Mouse (Mus musculus) myocyte (in vitro differentiated cells): ENCODE data around the gene Hnrnpa3. TPM values are rescaled to one million over a fixed set of nuclear protein-coding genes. Genes with fewer than 3 reads are reported as not detected.

Experiments
- H3K27me3 ChIP-seq: one replicate; pipeline ENCODE4 v1.6.1; 2011; ENCODE audit not compliant: control insufficient read depth, insufficient read depth, insufficient read length
- H3K36me3 ChIP-seq: one replicate; pipeline ENCODE4 v1.6.1; 2011; ENCODE audit not compliant: control insufficient read depth, insufficient read depth
- H3K4me2 ChIP-seq: one replicate; pipeline ENCODE4 v1.6.1; 2011; ENCODE audit warnings: low read depth, control low read depth
- H3K4me3 ChIP-seq: one replicate; pipeline ENCODE4 v1.5.1; 2011; ENCODE audit warnings: mild to moderate bottlenecking, control low read depth, moderate library complexity
- H3K79me2 ChIP-seq: one replicate; pipeline ENCODE4 v1.6.1; 2011; ENCODE audit not compliant: control insufficient read depth, insufficient read depth
- H3ac ChIP-seq: one replicate; pipeline ENCODE4 v1.6.1; 2011; ENCODE audit not compliant: control insufficient read depth, insufficient read length
- CEBPB ChIP-seq: IDR thresholded peaks from 2 replicates; pipeline ENCODE4 v1.6.1; 2011; ENCODE audit warnings: mild to moderate bottlenecking, moderate library complexity; ENCODE audit not compliant: poor library complexity, insufficient read depth, severe bottlenecking
- E2F4 ChIP-seq: IDR thresholded peaks from one replicate; pipeline ENCODE4 v1.6.1; 2011; ENCODE audit warnings: mild to moderate bottlenecking, control low read depth, moderate library complexity; ENCODE audit not compliant: insufficient read depth
- MAX ChIP-seq: IDR thresholded peaks from one replicate; pipeline ENCODE4 v1.6.1; 2011; ENCODE audit warnings: low read depth, mild to moderate bottlenecking, control low read depth
- MYOD1 ChIP-seq, 3 experiments: IDR thresholded peaks; one replicate each; pipeline ENCODE4 v1.6.1; 2011; ENCODE audit warnings: control low read depth in 2 of 3, low read depth in 2 of 3, mild to moderate bottlenecking in 2 of 3, moderate library complexity in 1 of 3; ENCODE audit not compliant: insufficient read length in 2 of 3, control insufficient read depth in 1 of 3
- MYOG ChIP-seq, 3 experiments: IDR thresholded peaks; one replicate each; pipeline ENCODE4 v1.6.1; 2011; ENCODE audit warnings: control low read depth in 2 of 3, low read depth in 2 of 3, mild to moderate bottlenecking in 2 of 3; ENCODE audit not compliant: insufficient read length in 2 of 3, control insufficient read depth in 1 of 3, insufficient read depth in 1 of 3
- POLR2A ChIP-seq: IDR thresholded peaks from one replicate; pipeline ENCODE4 v1.6.1; 2011; ENCODE audit warnings: low read depth, mild to moderate bottlenecking, control low read depth, moderate library complexity; ENCODE audit not compliant: insufficient read length
- POLR2AphosphoS2 ChIP-seq: IDR thresholded peaks from one replicate; pipeline ENCODE4 v1.6.1; 2011; ENCODE audit warnings: low read depth, control low read depth; ENCODE audit not compliant: insufficient read length
- REST ChIP-seq: IDR thresholded peaks from one replicate; pipeline ENCODE4 v1.6.1; 2011; ENCODE audit warnings: mild to moderate bottlenecking, control low read depth, moderate library complexity; ENCODE audit not compliant: insufficient read depth, insufficient read length
- SRF ChIP-seq: IDR thresholded peaks from one replicate; pipeline ENCODE4 v1.6.1; 2011; ENCODE audit warnings: low read depth; ENCODE audit not compliant: control insufficient read depth, insufficient read length
- TCF12 ChIP-seq: IDR thresholded peaks from one replicate; pipeline ENCODE4 v1.6.1; 2011; ENCODE audit warnings: mild to moderate bottlenecking, control low read depth; ENCODE audit not compliant: poor library complexity, insufficient read depth, severe bottlenecking
- TCF3 ChIP-seq: IDR thresholded peaks from one replicate; pipeline ENCODE4 v1.6.1; 2011; ENCODE audit warnings: low read depth, control low read depth; ENCODE audit not compliant: insufficient read length
- USF1 ChIP-seq: IDR thresholded peaks from one replicate; pipeline ENCODE4 v1.6.1; 2011; ENCODE audit warnings: low read depth, mild to moderate bottlenecking, control low read depth, moderate library complexity
- polyA plus RNA-seq: library from polyadenylated mRNA; unstranded; fragments of >200 nt; fragmentation: generic; extraction: Trizol; gene quantifications from one replicate; pipeline ENCODE4 v1.2.1, GENCODE M21; 2012; ENCODE audit warnings: missing spikeins

Hnrnpa3 gene
- polyA plus RNA-seq, 1 experiment: 193 TPM

DNA sequence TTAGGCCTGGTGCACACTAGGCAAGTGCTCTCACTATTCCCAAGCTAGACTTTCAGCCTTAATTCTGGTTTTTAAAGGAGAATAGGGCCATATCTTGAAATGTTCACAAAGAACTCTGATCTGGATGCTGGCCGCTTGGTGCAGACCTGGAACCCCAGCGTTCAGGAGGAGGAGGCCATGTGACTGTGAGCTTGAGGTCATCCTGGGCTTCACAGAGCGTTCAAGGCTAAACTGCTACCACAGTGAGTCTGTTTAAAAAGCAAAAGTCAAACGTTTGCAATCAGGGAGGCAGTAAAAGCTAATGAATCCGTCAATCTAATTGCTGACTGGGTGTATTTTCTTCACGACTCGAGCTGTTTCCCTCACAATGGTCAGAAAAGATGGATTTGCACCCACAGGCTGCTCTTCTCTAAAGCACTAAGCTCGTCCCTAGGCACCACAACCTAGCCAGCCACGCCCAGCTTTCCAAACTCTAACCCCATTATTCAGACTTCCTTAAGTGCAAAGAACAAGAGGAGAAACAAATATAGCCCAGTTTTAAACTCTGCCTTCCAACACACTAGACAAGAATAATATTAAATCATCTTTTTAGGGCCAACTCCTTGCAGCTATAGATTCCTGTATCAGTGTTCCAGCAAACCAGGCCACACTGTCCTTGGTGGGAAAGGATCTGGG is 36.8 kb downstream of the Hnrnpa3 start:
- Histone ChIP-seq H3K36me3 (peaks cover 22% of the 10 kb centered on the region), H3K4me3 (no peak overlapping the region)

GRCm38 (mm10) chr2:75696371-75696770 is 37.3 kb downstream of the Hnrnpa3 start:
- Histone ChIP-seq H3K79me2 (peaks cover 100% of the 10 kb centered on the region), H3ac (no peak overlapping the region), H3K4me3 (no peak overlapping the region), H3K27me3 (no peaks in the 10 kb centered on the region), H3K4me2 (peak overlapping the region; percentile 35), H3K36me3 (peaks cover 16% of the 10 kb centered on the region)
- TF ChIP-seq REST: no peak
- peak; percentile 9 for TF ChIP-seq POLR2AphosphoS2

More for the DNA sequence above, 36.8 kb downstream of the Hnrnpa3 start:
- Histone ChIP-seq H3K79me2 (peaks cover 100% of the 10 kb centered on the region), H3ac (no peak overlapping the region), H3K4me2 (no peak overlapping the region), H3K27me3 (no peaks in the 10 kb centered on the region)
- TF ChIP-seq MYOD1 (IDR thresholded peaks at IDR 0.05; ENCODE audit: control insufficient read depth in 1 of 3, insufficient read length in 2 of 3, low read depth in 2 of 3): no peak
- no peak for TF ChIP-seq SRF
- TF ChIP-seq CEBPB: no peak
- TF ChIP-seq TCF12: no peak
- TF ChIP-seq TCF3: no peak
- no peak for TF ChIP-seq POLR2A
- no peak for TF ChIP-seq POLR2AphosphoS2
- no peak for TF ChIP-seq MYOG (IDR thresholded peaks at IDR 0.05; ENCODE audit: control insufficient read depth in 1 of 3, insufficient read depth in 1 of 3, insufficient read length in 2 of 3, low read depth in 2 of 3)
- no peak for TF ChIP-seq E2F4
- no peak for TF ChIP-seq USF1
- no peak for TF ChIP-seq MAX
- no peak for TF ChIP-seq REST

- no peak for TF ChIP-seq REST
- TF ChIP-seq E2F4: no peak
- TF ChIP-seq POLR2A: no peak
- no peak for TF ChIP-seq POLR2AphosphoS2
- TF ChIP-seq TCF3: no peak
- TF ChIP-seq CEBPB: no peak
- no peak for TF ChIP-seq SRF
- TF ChIP-seq TCF12: no peak
- no peak for TF ChIP-seq USF1
- TF ChIP-seq MYOG (IDR thresholded peaks at IDR 0.05; ENCODE audit: control insufficient read depth in 1 of 3, insufficient read depth in 1 of 3, insufficient read length in 2 of 3, low read depth in 2 of 3): no peak
- TF ChIP-seq MAX: no peak
- no peak for TF ChIP-seq MYOD1 (IDR thresholded peaks at IDR 0.05; ENCODE audit: control insufficient read depth in 1 of 3, insufficient read length in 2 of 3, low read depth in 2 of 3)
- no peak overlapping the region for H3ac ChIP-seq
These were observed 38.2 kb downstream of the Hnrnpa3 start for GRCm38 (mm10) chr2:75697222-75697621.

GRCm38 (mm10) chr2:75698007-75698406 is 38.9 kb downstream of the Hnrnpa3 start:
- no peak overlapping the region for H3K4me3 ChIP-seq
- peaks cover 100% of the 10 kb centered on the region for H3K79me2 ChIP-seq
- H3ac ChIP-seq: no peak overlapping the region
- H3K4me2 ChIP-seq: peak overlapping the region; percentile 14
- no peaks in the 10 kb centered on the region for H3K27me3 ChIP-seq
- TF ChIP-seq POLR2AphosphoS2: peak; percentile 13
- TF ChIP-seq SRF: no peak
- H3K36me3 ChIP-seq: peaks cover 15% of the 10 kb centered on the region

More at GRCm38 (mm10) chr2:75697222-75697621, 38.2 kb downstream of the Hnrnpa3 start:
- Histone ChIP-seq H3K4me3 (no peak overlapping the region), H3K4me2 (no peak overlapping the region), H3K27me3 (no peaks in the 10 kb centered on the region), H3K36me3 (peaks cover 15% of the 10 kb centered on the region), H3K79me2 (peaks cover 100% of the 10 kb centered on the region)

GRCm38 (mm10) chr2:75698874-75699273 is 39.8 kb downstream of the Hnrnpa3 start:
- Histone ChIP-seq H3K36me3 (peaks cover 15% of the 10 kb centered on the region), H3K4me2 (peak overlapping the region; percentile 26), H3ac (no peak overlapping the region), H3K4me3 (no peak overlapping the region), H3K79me2 (peaks cover 96% of the 10 kb centered on the region), H3K27me3 (no peaks in the 10 kb centered on the region)
- TF ChIP-seq POLR2AphosphoS2 (peak; percentile 4), E2F4 (no peak)
